Mouse (Mus musculus) retina, embryonic 14.5 days (tissue): Measurements from ENCODE around the gene Asxl1.

Source experiments
- DNase-seq: peaks from one replicate; pipeline ENCODE4 v3.0.0-alpha.2; 2015; ENCODE audit warnings: low spot score

Gene Asxl1

GRCm38 (mm10) chr2:153444254-153445136 lies 98.9 kb downstream of the Asxl1 start:
- peak; percentile 75 for DNase-seq

GRCm38 (mm10) chr2:153445137-153446016 lies 99.7 kb downstream of the Asxl1 start:
- DNase-seq, result peak; percentile 66

GRCm38 (mm10) chr2:153446017-153446408 lies 100.4 kb downstream of the Asxl1 start:
- peak; percentile 90 for DNase-seq

- no peak for DNase-seq
Measured at GRCm38 (mm10) chr2:153446476-153446875, 100.8 kb downstream of the Asxl1 start.

GRCm38 (mm10) chr2:153447719-153448118 lies 102.1 kb downstream of the Asxl1 start:
- no peak for DNase-seq

- no peak for DNase-seq
Measured at GRCm38 (mm10) chr2:153448519-153448918, 102.9 kb downstream of the Asxl1 start.
